Mouse (Mus musculus): ENCODE results near the gene Rims3. TPM values are rescaled to one million over a fixed set of nuclear protein-coding genes. Genes with fewer than 3 reads are reported as not detected.
A peak's percentile ranks its signal among the peaks of the same experiment; 100 is the strongest.

The Rims3 gene
- polyA plus RNA-seq (2015; fragmentation: Nextera tagmentation; extraction: Ambion mirVana) = 0.82 and 0.88 TPM in 2 replicates

DNA sequence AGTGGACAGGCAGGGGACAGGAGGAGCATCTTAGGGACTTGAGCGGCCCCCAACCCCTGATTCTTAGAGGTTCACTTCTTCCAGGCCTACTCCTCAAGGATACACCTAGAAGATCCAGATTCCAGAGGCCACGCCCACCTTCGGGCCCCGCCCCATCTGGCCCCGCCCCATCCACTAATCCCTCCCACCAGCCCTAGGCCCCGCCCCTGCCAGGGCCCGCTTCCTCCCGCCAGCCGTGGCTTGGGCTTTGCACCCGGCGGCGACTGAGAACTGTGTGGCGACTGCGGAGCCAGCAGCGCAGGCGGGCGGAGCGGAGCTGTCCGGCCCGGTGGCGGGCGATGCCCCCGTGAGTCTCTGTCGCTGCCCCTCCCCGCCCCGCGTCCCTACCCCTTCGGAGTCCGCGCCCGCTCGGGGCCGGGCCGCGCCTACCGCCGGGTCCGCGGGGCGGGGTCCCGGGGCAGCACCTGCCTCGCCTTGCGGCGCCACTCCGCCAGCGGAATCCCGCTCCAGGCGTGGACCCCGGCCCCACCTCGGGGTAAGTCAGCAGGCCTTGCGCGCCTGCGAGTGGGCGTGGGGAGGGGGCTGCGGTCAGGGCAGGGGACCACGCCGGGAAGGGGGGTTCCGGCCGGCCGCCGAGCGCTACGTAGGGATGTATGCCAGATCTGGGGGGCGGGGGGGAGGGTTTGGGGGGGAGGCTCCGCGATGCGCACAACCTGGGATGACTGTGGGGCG lies at the start of gene Rims3:
Gene Rims3, plus strand, starts transcription at position 229 of the 732 bp plus-strand sequence.
- no peaks in the 10 kb centered on the region for H3K36me3 ChIP-seq (ENCODE audit: control insufficient read depth, insufficient read depth, low read length)

DNA sequence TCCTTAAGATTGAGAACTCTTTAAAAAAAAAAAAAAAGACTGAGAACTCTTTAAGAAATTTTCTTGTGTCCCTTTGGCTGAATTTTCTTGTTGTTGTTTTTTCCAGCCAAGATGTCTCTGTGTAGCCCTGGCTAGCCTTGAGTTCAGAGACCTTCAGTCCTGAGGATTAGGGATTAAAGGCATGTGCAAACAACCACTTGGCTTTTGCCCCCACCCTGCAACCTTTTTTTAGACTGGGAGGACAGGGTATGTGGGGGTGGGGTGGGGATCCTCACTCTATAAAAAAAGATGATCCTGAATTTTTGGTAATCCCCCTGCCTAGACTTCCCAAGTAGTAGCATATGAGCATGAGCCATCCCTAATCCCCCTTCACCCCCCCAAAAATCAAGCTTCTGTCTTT lies 48.8 kb upstream of the Rims3 start:
- no peak for ATAC-seq
- H3K9ac ChIP-seq (ENCODE audit: low read depth, low read length) = no peak overlapping the region
- H3K9me3 ChIP-seq (ENCODE audit: control insufficient read depth, low read length) = no peaks in the 10 kb centered on the region
- H3K27ac ChIP-seq (ENCODE audit: low read length) = no peak overlapping the region
- no peaks in the 10 kb centered on the region for H3K4me1 ChIP-seq (ENCODE audit: control insufficient read depth, insufficient read depth, low read length)
- H3K4me2 ChIP-seq (ENCODE audit: low read depth, low read length) = no peak overlapping the region
- H3K27me3 ChIP-seq (replicated peaks; ENCODE audit: control insufficient read depth, insufficient read depth, low read length) = no peaks in the 10 kb centered on the region
- H3K4me3 ChIP-seq (ENCODE audit: low read length) = no peak overlapping the region
- H3K36me3 ChIP-seq (ENCODE audit: control insufficient read depth, insufficient read depth, low read length) = no peaks in the 10 kb centered on the region

More for the DNA sequence above, at the start of gene Rims3:
- H3K9ac ChIP-seq (ENCODE audit: low read depth, low read length) = peak within 1 kb of the TSS; percentile 67
- H3K27me3 ChIP-seq (replicated peaks; ENCODE audit: control insufficient read depth, insufficient read depth, low read length) = peaks cover 18% of the 10 kb centered on the region
- ATAC-seq = peak; percentile 83
- no peaks in the 10 kb centered on the region for H3K4me1 ChIP-seq (ENCODE audit: control insufficient read depth, insufficient read depth, low read length)
- 2% methylated on average over 62 of the region's 68 CpGs for WGBS
- no peak within 1 kb of the TSS for H3K27ac ChIP-seq (ENCODE audit: low read length)
- H3K4me3 ChIP-seq (ENCODE audit: low read length) = peak within 1 kb of the TSS; percentile 63
- peak within 1 kb of the TSS; percentile 97 for H3K4me2 ChIP-seq (ENCODE audit: low read depth, low read length)
- H3K9me3 ChIP-seq (ENCODE audit: control insufficient read depth, low read length) = no peaks in the 10 kb centered on the region

DNA sequence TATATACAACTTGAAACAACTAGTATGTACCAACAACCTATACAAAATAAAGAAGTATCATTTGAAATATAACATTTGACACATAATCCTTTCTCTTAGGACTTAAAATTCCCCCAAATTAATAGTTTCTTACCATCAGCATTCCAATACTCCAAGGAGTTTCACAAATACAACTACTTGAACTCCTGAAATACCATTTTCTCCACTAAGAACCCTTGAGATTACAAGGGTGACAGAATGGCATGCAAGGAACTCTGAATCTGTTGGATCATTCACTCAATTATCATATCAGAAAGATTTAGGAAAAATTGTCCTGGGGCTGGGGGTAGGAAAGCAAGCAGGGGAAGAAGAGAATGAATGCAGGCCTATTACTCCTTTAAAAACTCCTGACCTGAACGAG lies 40.9 kb upstream of the Rims3 start:
- H3K27me3 ChIP-seq (replicated peaks; ENCODE audit: control insufficient read depth, insufficient read depth, low read length) = no peaks in the 10 kb centered on the region
- no peaks in the 10 kb centered on the region for H3K9me3 ChIP-seq (ENCODE audit: control insufficient read depth, low read length)
- no peak for ATAC-seq
- peak overlapping the region; percentile 47 for H3K4me3 ChIP-seq (ENCODE audit: low read length)
- peak overlapping the region; percentile 65 for H3K4me2 ChIP-seq (ENCODE audit: low read depth, low read length)
- peak overlapping the region; percentile 64 for H3K9ac ChIP-seq (ENCODE audit: low read depth, low read length)
- H3K36me3 ChIP-seq (ENCODE audit: control insufficient read depth, insufficient read depth, low read length) = no peaks in the 10 kb centered on the region
- peak overlapping the region; percentile 88 for H3K27ac ChIP-seq (ENCODE audit: low read length)
- peaks cover 22% of the 10 kb centered on the region for H3K4me1 ChIP-seq (ENCODE audit: control insufficient read depth, insufficient read depth, low read length)
- 7% methylated on average over 1 of the region's 1 CpGs for WGBS

DNA sequence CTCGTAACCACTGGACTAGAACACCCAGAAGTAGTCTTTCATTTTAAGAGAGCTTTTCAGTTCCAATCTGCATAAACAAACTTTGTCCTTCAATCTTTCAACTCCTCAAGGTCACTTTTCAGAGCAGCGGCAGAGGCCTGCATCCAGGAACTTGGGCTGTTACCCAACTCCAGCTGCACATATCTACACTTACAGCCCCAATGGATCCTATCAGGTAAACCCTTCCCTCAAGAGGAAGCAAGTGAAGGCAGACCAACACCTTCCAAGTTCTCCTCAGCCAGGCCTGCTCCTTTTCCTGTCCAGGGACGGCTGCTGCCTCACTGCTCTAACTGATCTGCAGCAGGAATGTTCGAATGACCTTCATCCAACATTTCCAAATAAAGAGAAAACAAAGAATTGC lies 40.4 kb upstream of the Rims3 start:
- peak overlapping the region; percentile 47 for H3K4me3 ChIP-seq (ENCODE audit: low read length)
- H3K27me3 ChIP-seq (replicated peaks; ENCODE audit: control insufficient read depth, insufficient read depth, low read length) = no peaks in the 10 kb centered on the region
- no peaks in the 10 kb centered on the region for H3K9me3 ChIP-seq (ENCODE audit: control insufficient read depth, low read length)
- peak overlapping the region; percentile 64 for H3K9ac ChIP-seq (ENCODE audit: low read depth, low read length)
- 15% methylated on average over 4 of the region's 4 CpGs for WGBS
- no peaks in the 10 kb centered on the region for H3K36me3 ChIP-seq (ENCODE audit: control insufficient read depth, insufficient read depth, low read length)
- peak overlapping the region; percentile 88 for H3K27ac ChIP-seq (ENCODE audit: low read length)
- peaks cover 22% of the 10 kb centered on the region for H3K4me1 ChIP-seq (ENCODE audit: control insufficient read depth, insufficient read depth, low read length)
- ATAC-seq = peak; percentile 34; the same call in 1 of the 2 replicates
- H3K4me2 ChIP-seq (ENCODE audit: low read depth, low read length) = peak overlapping the region; percentile 65

DNA sequence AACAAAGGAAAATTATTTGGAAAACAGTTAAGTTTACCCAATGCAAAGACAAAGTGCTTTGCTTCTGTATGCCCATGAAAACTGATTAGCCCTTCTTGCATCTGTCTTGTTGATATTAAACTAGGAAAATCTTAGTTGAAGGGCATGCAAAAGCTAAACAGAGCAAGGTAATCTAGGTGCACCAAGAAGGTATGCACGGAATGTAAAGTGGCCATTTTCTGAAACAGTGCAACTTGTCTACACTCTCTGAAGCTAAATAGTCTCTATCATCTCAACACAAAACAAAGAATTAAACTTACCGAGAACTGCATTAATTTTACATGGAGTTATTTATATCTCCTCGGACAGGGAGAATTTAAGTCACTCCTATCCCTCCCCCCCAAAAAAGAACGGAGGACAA lies 39.5 kb upstream of the Rims3 start:
- no peaks in the 10 kb centered on the region for H3K27me3 ChIP-seq (replicated peaks; ENCODE audit: control insufficient read depth, insufficient read depth, low read length)
- peaks cover 22% of the 10 kb centered on the region for H3K4me1 ChIP-seq (ENCODE audit: control insufficient read depth, insufficient read depth, low read length)
- H3K9me3 ChIP-seq (ENCODE audit: control insufficient read depth, low read length) = no peaks in the 10 kb centered on the region
- H3K4me2 ChIP-seq (ENCODE audit: low read depth, low read length) = peak overlapping the region; percentile 65
- WGBS = 4% methylated on average over 4 of the region's 4 CpGs
- peak overlapping the region; percentile 77 for H3K27ac ChIP-seq (ENCODE audit: low read length)
- peak overlapping the region; percentile 54 for H3K4me3 ChIP-seq (ENCODE audit: low read length)
- H3K36me3 ChIP-seq (ENCODE audit: control insufficient read depth, insufficient read depth, low read length) = no peaks in the 10 kb centered on the region
- ATAC-seq = peak; percentile 51
- H3K9ac ChIP-seq (ENCODE audit: low read depth, low read length) = peak overlapping the region; percentile 74

DNA sequence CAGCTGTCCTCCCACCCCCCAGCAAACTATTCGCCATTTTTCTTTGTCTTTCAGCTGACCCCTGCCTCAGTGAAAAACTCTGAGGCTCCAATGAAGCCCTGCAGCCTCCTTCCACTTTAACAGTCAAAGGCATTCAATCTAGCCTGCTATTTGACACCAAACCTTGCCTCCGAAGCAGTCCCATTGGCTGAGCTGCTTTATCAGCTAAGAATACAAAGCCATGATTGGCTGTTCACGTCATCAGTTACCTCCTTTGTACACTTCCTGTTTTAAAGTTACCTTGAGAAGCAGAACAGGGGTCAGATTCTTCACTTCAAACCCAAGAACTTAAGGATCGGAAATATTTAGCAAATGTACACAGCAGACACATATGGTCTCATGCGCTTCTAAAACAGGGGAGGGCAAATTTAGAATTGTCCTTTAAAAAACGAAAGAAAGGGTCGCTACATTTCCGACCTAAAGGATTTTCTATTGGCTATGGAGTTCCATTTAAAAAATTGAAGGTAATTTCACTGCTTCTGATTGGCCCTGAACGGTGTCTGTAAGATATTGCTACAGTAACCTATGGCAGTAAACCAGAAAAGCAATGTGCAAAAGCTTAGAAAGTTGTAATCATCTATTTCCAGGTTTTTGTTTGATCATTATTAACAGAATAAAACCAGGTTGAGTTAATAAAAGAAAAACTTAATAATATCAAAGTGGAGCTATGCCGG lies 38.8 kb upstream of the Rims3 start:
- peak; percentile 97 for ATAC-seq
- no peaks in the 10 kb centered on the region for H3K36me3 ChIP-seq (ENCODE audit: control insufficient read depth, insufficient read depth, low read length)
- H3K9ac ChIP-seq (ENCODE audit: low read depth, low read length) = peak overlapping the region; percentile 74
- no peaks in the 10 kb centered on the region for H3K9me3 ChIP-seq (ENCODE audit: control insufficient read depth, low read length)
- H3K4me1 ChIP-seq (ENCODE audit: control insufficient read depth, insufficient read depth, low read length) = peaks cover 22% of the 10 kb centered on the region
- H3K4me2 ChIP-seq (ENCODE audit: low read depth, low read length) = peak overlapping the region; percentile 65
- WGBS = 6% methylated on average over 10 of the region's 10 CpGs
- no peaks in the 10 kb centered on the region for H3K27me3 ChIP-seq (replicated peaks; ENCODE audit: control insufficient read depth, insufficient read depth, low read length)
- peak overlapping the region; percentile 77 for H3K27ac ChIP-seq (ENCODE audit: low read length)
- H3K4me3 ChIP-seq (ENCODE audit: low read length) = peak overlapping the region; percentile 54

DNA sequence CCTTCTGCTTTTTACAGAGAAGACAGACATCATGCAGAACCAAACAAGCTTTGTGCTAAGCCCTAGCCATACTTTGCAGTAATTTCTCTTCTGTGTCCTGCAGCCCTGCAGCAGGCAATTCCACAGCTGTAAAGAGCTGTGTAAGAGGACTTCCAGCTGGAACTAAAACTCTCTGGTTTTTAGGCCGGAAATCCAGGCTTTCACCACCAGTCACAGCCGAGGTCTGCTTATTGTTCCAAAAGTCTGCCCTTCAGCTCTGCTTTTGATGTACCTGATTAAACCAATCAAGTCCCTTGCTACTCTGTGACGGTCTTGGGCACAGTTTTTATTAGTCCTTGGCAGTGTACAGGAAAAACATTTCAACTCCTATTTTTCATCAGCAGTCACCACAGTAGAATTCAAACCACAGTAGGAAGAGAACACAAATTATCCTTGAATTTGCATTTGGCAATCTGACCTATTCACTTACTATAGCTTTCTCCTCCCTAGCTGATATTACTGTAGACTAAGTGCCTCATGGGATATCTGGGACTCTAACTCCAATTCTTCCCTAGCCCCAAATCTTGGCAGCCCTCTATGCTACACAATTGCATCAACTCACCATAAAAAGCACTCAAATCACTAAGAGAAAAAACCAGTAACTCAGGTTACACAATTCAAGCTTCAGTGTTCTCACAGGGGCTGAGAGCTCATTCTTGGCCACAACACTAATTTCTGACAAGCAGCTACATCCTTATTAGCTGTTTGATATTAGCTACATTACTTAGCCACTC lies 37.4 kb upstream of the Rims3 start:
- Histone ChIP-seq H3K36me3 (ENCODE audit: control insufficient read depth, insufficient read depth, low read length) (no peaks in the 10 kb centered on the region), H3K27ac (ENCODE audit: low read length) (peak overlapping the region; percentile 65), H3K9ac (ENCODE audit: low read depth, low read length) (no peak overlapping the region), H3K4me2 (ENCODE audit: low read depth, low read length) (no peak overlapping the region), H3K4me1 (ENCODE audit: control insufficient read depth, insufficient read depth, low read length) (peaks cover 22% of the 10 kb centered on the region), H3K9me3 (ENCODE audit: control insufficient read depth, low read length) (no peaks in the 10 kb centered on the region), H3K4me3 (ENCODE audit: low read length) (no peak overlapping the region), H3K27me3 (replicated peaks; ENCODE audit: control insufficient read depth, insufficient read depth, low read length) (no peaks in the 10 kb centered on the region)
- WGBS = 25% methylated on average over 3 of the region's 3 CpGs
- ATAC-seq = no peak

DNA sequence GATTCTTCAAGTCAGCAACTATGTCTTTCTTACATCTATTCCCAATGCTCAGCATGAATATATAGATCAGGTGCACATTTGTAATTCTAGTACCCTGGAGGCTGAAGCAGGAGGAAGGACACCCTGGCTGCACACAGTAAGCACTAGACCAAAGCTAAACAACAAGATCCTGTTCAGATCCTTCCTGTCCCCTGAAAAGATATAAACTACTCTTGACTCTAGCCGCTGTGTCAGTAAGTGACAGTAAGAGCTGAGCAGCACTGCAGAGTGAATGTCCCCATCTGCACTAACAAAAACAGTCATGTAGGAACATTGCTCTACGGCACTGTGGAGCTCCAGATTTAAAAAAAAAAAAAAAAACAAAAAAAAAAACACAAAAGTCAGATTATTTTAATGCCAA lies 36.7 kb upstream of the Rims3 start:
- Histone ChIP-seq H3K36me3 (ENCODE audit: control insufficient read depth, insufficient read depth, low read length) (no peaks in the 10 kb centered on the region), H3K9ac (ENCODE audit: low read depth, low read length) (no peak overlapping the region), H3K4me2 (ENCODE audit: low read depth, low read length) (no peak overlapping the region), H3K9me3 (ENCODE audit: control insufficient read depth, low read length) (no peaks in the 10 kb centered on the region), H3K27me3 (replicated peaks; ENCODE audit: control insufficient read depth, insufficient read depth, low read length) (no peaks in the 10 kb centered on the region), H3K4me3 (ENCODE audit: low read length) (no peak overlapping the region), H3K4me1 (ENCODE audit: control insufficient read depth, insufficient read depth, low read length) (peaks cover 22% of the 10 kb centered on the region), H3K27ac (ENCODE audit: low read length) (no peak overlapping the region; the same call in 1 of the 2 replicates)
- WGBS = 42% methylated on average over 2 of the region's 2 CpGs
- ATAC-seq = no peak

DNA sequence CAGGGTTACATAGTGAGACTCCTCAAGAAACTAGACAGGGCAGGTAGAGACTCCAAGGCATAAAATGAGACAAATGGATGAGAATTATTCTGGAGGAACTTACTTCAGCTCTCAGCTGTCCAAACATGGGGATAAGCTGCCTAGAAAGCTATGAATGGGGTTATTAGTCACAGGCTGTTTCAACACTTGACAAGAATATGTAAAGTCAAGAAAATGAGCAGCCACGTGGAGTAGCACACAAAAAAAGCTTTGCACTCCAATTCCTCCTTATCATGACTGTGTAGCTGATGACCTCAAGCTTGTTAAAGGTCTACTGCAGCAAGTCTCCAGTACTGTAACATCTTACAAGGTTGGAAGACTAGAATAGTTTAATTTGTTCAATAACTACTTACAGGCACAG lies 35.3 kb upstream of the Rims3 start:
- Histone ChIP-seq H3K9me3 (ENCODE audit: control insufficient read depth, low read length) (no peaks in the 10 kb centered on the region), H3K4me1 (ENCODE audit: control insufficient read depth, insufficient read depth, low read length) (peaks cover 22% of the 10 kb centered on the region), H3K9ac (ENCODE audit: low read depth, low read length) (no peak overlapping the region), H3K36me3 (ENCODE audit: control insufficient read depth, insufficient read depth, low read length) (no peaks in the 10 kb centered on the region), H3K27ac (ENCODE audit: low read length) (no peak overlapping the region), H3K4me3 (ENCODE audit: low read length) (no peak overlapping the region), H3K4me2 (ENCODE audit: low read depth, low read length) (no peak overlapping the region), H3K27me3 (replicated peaks; ENCODE audit: control insufficient read depth, insufficient read depth, low read length) (no peaks in the 10 kb centered on the region)
- 43% methylated on average over 1 of the region's 1 CpGs for WGBS
- no peak for ATAC-seq
